Mouse (Mus musculus): ENCODE measurements around the gene Cav2. TPM values are rescaled to one million over a fixed set of nuclear protein-coding genes. Genes with fewer than 3 reads are reported as not detected.

The Cav2 gene
- polyA plus RNA-seq, 1 experiment from 2014 or later: 40.9 TPM

GRCm38 (mm10) chr6:17265043-17265442 is 15.9 kb upstream of the Cav2 start:
- H3K4me2 ChIP-seq (replicated peaks; ENCODE audit: low read depth, low read length): no peak overlapping the region
- no peaks in the 10 kb centered on the region for H3K9me3 ChIP-seq (ENCODE audit: low read length)
- 61% methylated on average over 4 of the region's 4 CpGs for WGBS

GRCm38 (mm10) chr6:17266466-17266865 is 14.5 kb upstream of the Cav2 start:
- WGBS: 45% methylated on average over 3 of the region's 3 CpGs
- H3K9ac ChIP-seq (replicated peaks; ENCODE audit: low read length): no peak overlapping the region
- peak; percentile 31; the same call in 1 of the 2 replicates for ATAC-seq (ENCODE audit: low FRiP score, low TSS enrichment)
- no peaks in the 10 kb centered on the region for H3K27me3 ChIP-seq (ENCODE audit: insufficient read depth, low read length)
- H3K4me3 ChIP-seq (ENCODE audit: low read length): no peak overlapping the region
- no peak overlapping the region for H3K4me2 ChIP-seq (replicated peaks; ENCODE audit: low read depth, low read length)
- H3K36me3 ChIP-seq (ENCODE audit: insufficient read depth, low read length): no peaks in the 10 kb centered on the region
- no peak overlapping the region for H3K27ac ChIP-seq (ENCODE audit: low read length)
- H3K9me3 ChIP-seq (ENCODE audit: low read length): no peaks in the 10 kb centered on the region
- H3K4me1 ChIP-seq (ENCODE audit: insufficient read depth, low read length): 0 out of 2 replicates have a peak, but pooled peaks cover 3% of the 10 kb centered on the region

More at GRCm38 (mm10) chr6:17265043-17265442, 15.9 kb upstream of the Cav2 start:
- H3K4me3 ChIP-seq (ENCODE audit: low read length): no peak overlapping the region
- no peak overlapping the region for H3K27ac ChIP-seq (ENCODE audit: low read length)
- ATAC-seq (ENCODE audit: low FRiP score, low TSS enrichment): no peak; the same call in 1 of the 2 replicates
- 0 out of 2 replicates have a peak, but pooled peaks cover 3% of the 10 kb centered on the region for H3K4me1 ChIP-seq (ENCODE audit: insufficient read depth, low read length)
- no peak overlapping the region for H3K9ac ChIP-seq (replicated peaks; ENCODE audit: low read length)
- H3K27me3 ChIP-seq (ENCODE audit: insufficient read depth, low read length): no peaks in the 10 kb centered on the region
- H3K36me3 ChIP-seq (ENCODE audit: insufficient read depth, low read length): no peaks in the 10 kb centered on the region

- Histone ChIP-seq H3K4me2 (replicated peaks; ENCODE audit: low read depth, low read length) (no peak overlapping the region), H3K9ac (replicated peaks; ENCODE audit: low read length) (no peak overlapping the region), H3K27me3 (ENCODE audit: insufficient read depth, low read length) (no peaks in the 10 kb centered on the region; the same call in 1 of the 2 replicates), H3K36me3 (ENCODE audit: insufficient read depth, low read length) (no peaks in the 10 kb centered on the region), H3K4me1 (ENCODE audit: insufficient read depth, low read length) (peaks cover 15% of the 10 kb centered on the region), H3K27ac (ENCODE audit: low read length) (no peak overlapping the region), H3K9me3 (ENCODE audit: low read length) (no peaks in the 10 kb centered on the region), H3K4me3 (ENCODE audit: low read length) (no peak overlapping the region)
- WGBS: 87% methylated on average over 3 of the region's 3 CpGs
- no peak for ATAC-seq (ENCODE audit: low FRiP score, low TSS enrichment)
Observed at GRCm38 (mm10) chr6:17278366-17278765, 2.6 kb upstream of the Cav2 start.

- H3K9me3 ChIP-seq (ENCODE audit: low read length): no peaks in the 10 kb centered on the region
- peak overlapping the region; percentile 77 for H3K4me2 ChIP-seq (replicated peaks; ENCODE audit: low read depth, low read length)
- H3K27me3 ChIP-seq (ENCODE audit: insufficient read depth, low read length): no peaks in the 10 kb centered on the region; the same call in 1 of the 2 replicates
- peak overlapping the region; percentile 75 for H3K9ac ChIP-seq (replicated peaks; ENCODE audit: low read length)
- ATAC-seq (ENCODE audit: low FRiP score, low TSS enrichment): peak; percentile 25; the same call in 1 of the 2 replicates
- H3K27ac ChIP-seq (ENCODE audit: low read length): peak overlapping the region; percentile 90
- no peaks in the 10 kb centered on the region for H3K36me3 ChIP-seq (ENCODE audit: insufficient read depth, low read length)
- WGBS: 24% methylated on average over 8 of the region's 8 CpGs
- peak overlapping the region; percentile 56 for H3K4me3 ChIP-seq (ENCODE audit: low read length)
- H3K4me1 ChIP-seq (ENCODE audit: insufficient read depth, low read length): peaks cover 15% of the 10 kb centered on the region
Observed at GRCm38 (mm10) chr6:17281757-17282092, 740 bp downstream of the Cav2 start.

GRCm38 (mm10) chr6:17282159-17282558 is 1.2 kb downstream of the Cav2 start:
- ATAC-seq (ENCODE audit: low FRiP score, low TSS enrichment): 0 out of 2 replicates have a peak, but pooled peaks have one; percentile 43
- Histone ChIP-seq H3K9ac (replicated peaks; ENCODE audit: low read length) (peak overlapping the region; percentile 75), H3K27me3 (ENCODE audit: insufficient read depth, low read length) (no peaks in the 10 kb centered on the region; the same call in 1 of the 2 replicates), H3K9me3 (ENCODE audit: low read length) (no peaks in the 10 kb centered on the region), H3K36me3 (ENCODE audit: insufficient read depth, low read length) (no peaks in the 10 kb centered on the region), H3K27ac (ENCODE audit: low read length) (peak overlapping the region; percentile 90), H3K4me3 (ENCODE audit: low read length) (peak overlapping the region; percentile 56), H3K4me1 (ENCODE audit: insufficient read depth, low read length) (peaks cover 15% of the 10 kb centered on the region), H3K4me2 (replicated peaks; ENCODE audit: low read depth, low read length) (peak overlapping the region; percentile 77)
- WGBS: 26% methylated on average over 5 of the region's 5 CpGs

GRCm38 (mm10) chr6:17283834-17284233 is 2.8 kb downstream of the Cav2 start:
- Histone ChIP-seq H3K36me3 (ENCODE audit: insufficient read depth, low read length) (no peaks in the 10 kb centered on the region), H3K4me3 (ENCODE audit: low read length) (no peak overlapping the region), H3K9ac (replicated peaks; ENCODE audit: low read length) (no peak overlapping the region), H3K9me3 (ENCODE audit: low read length) (no peaks in the 10 kb centered on the region), H3K27ac (ENCODE audit: low read length) (no peak overlapping the region), H3K27me3 (ENCODE audit: insufficient read depth, low read length) (no peaks in the 10 kb centered on the region; the same call in 1 of the 2 replicates), H3K4me1 (ENCODE audit: insufficient read depth, low read length) (peaks cover 15% of the 10 kb centered on the region), H3K4me2 (replicated peaks; ENCODE audit: low read depth, low read length) (no peak overlapping the region)
- 83% methylated on average over 3 of the region's 3 CpGs for WGBS
- ATAC-seq (ENCODE audit: low FRiP score, low TSS enrichment): no peak

GRCm38 (mm10) chr6:17286381-17286780 is 5.4 kb downstream of the Cav2 start:
- Histone ChIP-seq H3K4me3 (ENCODE audit: low read length) (no peak overlapping the region), H3K27ac (ENCODE audit: low read length) (no peak overlapping the region), H3K4me1 (ENCODE audit: insufficient read depth, low read length) (peaks cover 8% of the 10 kb centered on the region; the same call in 1 of the 2 replicates), H3K36me3 (ENCODE audit: insufficient read depth, low read length) (no peaks in the 10 kb centered on the region), H3K9me3 (ENCODE audit: low read length) (no peaks in the 10 kb centered on the region), H3K4me2 (replicated peaks; ENCODE audit: low read depth, low read length) (no peak overlapping the region), H3K27me3 (ENCODE audit: insufficient read depth, low read length) (no peaks in the 10 kb centered on the region), H3K9ac (replicated peaks; ENCODE audit: low read length) (no peak overlapping the region)
- 68% methylated on average over 4 of the region's 4 CpGs for WGBS
- ATAC-seq (ENCODE audit: low FRiP score, low TSS enrichment): no peak

GRCm38 (mm10) chr6:17295116-17295515 is 14.1 kb downstream of the Cav2 start:
- Histone ChIP-seq H3K4me2 (replicated peaks; ENCODE audit: low read depth, low read length) (no peak overlapping the region), H3K9me3 (ENCODE audit: low read length) (no peaks in the 10 kb centered on the region), H3K27me3 (ENCODE audit: insufficient read depth, low read length) (no peaks in the 10 kb centered on the region), H3K36me3 (ENCODE audit: insufficient read depth, low read length) (no peaks in the 10 kb centered on the region), H3K27ac (ENCODE audit: low read length) (no peak overlapping the region), H3K4me3 (ENCODE audit: low read length) (no peak overlapping the region), H3K9ac (replicated peaks; ENCODE audit: low read length) (no peak overlapping the region), H3K4me1 (ENCODE audit: insufficient read depth, low read length) (0 out of 2 replicates have a peak, but pooled peaks cover 11% of the 10 kb centered on the region)
- 36% methylated on average over 5 of the region's 5 CpGs for WGBS
- peak; percentile 71 for ATAC-seq (ENCODE audit: low FRiP score, low TSS enrichment)

- under 1% methylated on average over 26 of the region's 26 CpGs for WGBS
- peaks cover 13% of the 10 kb centered on the region; the same call in 1 of the 2 replicates for H3K4me1 ChIP-seq (ENCODE audit: insufficient read depth, low read length)
- peak; percentile 90 for ATAC-seq (ENCODE audit: low FRiP score, low TSS enrichment)
- H3K36me3 ChIP-seq (ENCODE audit: insufficient read depth, low read length): no peaks in the 10 kb centered on the region
- H3K9me3 ChIP-seq (ENCODE audit: low read length): no peaks in the 10 kb centered on the region
- H3K4me3 ChIP-seq (ENCODE audit: low read length): peak within 1 kb of the TSS; percentile 58
- H3K27ac ChIP-seq (ENCODE audit: low read length): peak within 1 kb of the TSS; percentile 61; the same call in 1 of the 2 replicates
- H3K4me2 ChIP-seq (replicated peaks; ENCODE audit: low read depth, low read length): peak within 1 kb of the TSS; percentile 95
- 0 out of 2 replicates have a peak, but pooled peaks cover 4% of the 10 kb centered on the region for H3K27me3 ChIP-seq (ENCODE audit: insufficient read depth, low read length)
- peak within 1 kb of the TSS; percentile 66 for H3K9ac ChIP-seq (replicated peaks; ENCODE audit: low read length)
Observed at GRCm38 (mm10) chr6:17305954-17306601, 25.1 kb downstream of the Cav2 start, which contains the start of gene Cav1. Gene Cav1 (plus strand): TSS chr6:17306335.

Measured in kidney, embryonic 16.5 days (tissue).